Mouse (Mus musculus) hindbrain, postnatal 0 days (tissue): ENCODE measurements around the gene Tcerg1l. TPM values are rescaled to one million over a fixed set of nuclear protein-coding genes. Genes with fewer than 3 reads are reported as not detected.
A peak's percentile ranks its signal among the peaks of the same experiment; 100 is the strongest.

Source experiments
- ATAC-seq: fragments of 200-750 bp; cut with Nextera tagmentation; 2 replicates; pipeline ENCODE4 v1.8.0; 2017; ENCODE audit warnings: mild to moderate bottlenecking, moderate TSS enrichment, moderate library complexity
- DNase-seq: peaks from one replicate; pipeline ENCODE4 v3.0.0-alpha.2; 2015; ENCODE audit warnings: low spot score
- H3K27ac ChIP-seq: fragments of 300-500 bp; sonication (generic); 2 replicates; pipeline ENCODE4 v1.5.1; 2014; ENCODE audit warnings: mild to moderate bottlenecking
- H3K27me3 ChIP-seq: fragments of 300-500 bp; sonication (generic); 2 replicates; pipeline ENCODE4 v1.6.1; 2014; ENCODE audit warnings: low read length, mixed read lengths; ENCODE audit not compliant: insufficient read depth
- H3K36me3 ChIP-seq: fragments of 300-500 bp; sonication (generic); 2 replicates; pipeline ENCODE4 v1.6.1; 2014; ENCODE audit warnings: low read length, mixed read lengths; ENCODE audit not compliant: insufficient read depth
- H3K4me1 ChIP-seq: fragments of 300-500 bp; sonication (generic); 2 replicates; pipeline ENCODE4 v1.6.1; 2014; ENCODE audit warnings: antibody characterized with exemption, low read length, mixed read lengths; ENCODE audit not compliant: insufficient read depth
- H3K4me2 ChIP-seq: fragments of 300-500 bp; sonication (generic); 2 replicates; pipeline ENCODE4 v1.6.1; 2014; ENCODE audit warnings: low read depth, mild to moderate bottlenecking, low read length, moderate library complexity, mixed read lengths
- H3K4me3 ChIP-seq: fragments of 300-500 bp; sonication (generic); 2 replicates; pipeline ENCODE4 v1.5.1; 2014; ENCODE audit warnings: low read length
- H3K9ac ChIP-seq: fragments of 300-500 bp; sonication (generic); replicated peaks from 2 replicates; pipeline ENCODE4 v1.6.1; 2014; ENCODE audit warnings: mild to moderate bottlenecking, low read length, moderate library complexity, mixed read lengths
- H3K9me3 ChIP-seq: fragments of 300-500 bp; sonication (generic); 2 replicates; pipeline ENCODE4 v1.6.1; 2016; ENCODE audit warnings: low read length, mixed read lengths
- CTCF ChIP-seq: IDR thresholded peaks from 2 replicates; pipeline ENCODE4 v1.5.1; 2016; ENCODE audit warnings: antibody characterized with exemption, control low read depth, low read depth
- WGBS: fragments of 180-500 bp; shearing (Covaris S2); extraction: QIAGEN DNeasy Blood & Tissue Kit; methylation state at CpG from one replicate; pipeline ENCODE4 v1.1.7; 2014; 5-methylcytosine and 5-hydroxymethylcytosine counted together
- polyA plus RNA-seq: library from polyadenylated mRNA; unstranded; fragments of >200 nt; fragmentation: Nextera tagmentation; extraction: Ambion mirVana; gene quantifications from 2 replicates; pipeline ENCODE4 v1.2.1, GENCODE M21; 2015
- total RNA-seq: library from RNA; depleted of rRNA; stranded (reverse); fragments of >200 nt; gene quantifications from 2 replicates; pipeline ENCODE4 v1.2.3, GENCODE M21; 2014

Tcerg1l gene
- total and polyA plus RNA-seq, 2 experiments from 2014 or later, result 25.4 to 33.9 TPM

DNA sequence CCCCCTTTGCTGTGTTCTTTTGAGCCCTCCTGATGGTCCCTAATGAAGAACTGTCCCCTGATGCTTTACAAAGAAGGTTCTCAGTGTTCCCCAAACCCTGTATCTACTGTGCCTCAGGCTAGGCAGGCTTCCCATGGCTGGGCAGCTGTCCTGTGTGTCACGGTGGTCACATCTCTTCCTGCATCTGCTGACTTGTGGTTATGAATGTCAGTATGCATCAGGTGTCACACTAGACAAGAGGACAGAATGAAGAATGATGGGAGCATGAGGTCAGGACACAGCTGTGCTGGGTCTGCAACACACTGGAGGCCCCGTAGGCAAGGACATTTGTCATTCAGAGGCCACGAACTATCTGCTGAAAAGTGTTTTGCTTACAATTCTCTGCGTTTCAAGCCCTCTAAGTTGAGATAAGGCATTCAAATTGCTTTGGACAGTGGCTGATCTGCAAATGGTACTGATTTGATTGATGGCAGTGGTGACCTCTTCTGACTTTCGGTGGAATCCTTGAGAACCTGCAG, 159.8 kb downstream of the Tcerg1l start:
- H3K27ac ChIP-seq, result no peak overlapping the region
- no peak for TF ChIP-seq CTCF
- no peaks in the 10 kb centered on the region for H3K27me3 ChIP-seq
- no peaks in the 10 kb centered on the region for H3K4me1 ChIP-seq
- no peak for ATAC-seq
- H3K36me3 ChIP-seq, result no peaks in the 10 kb centered on the region
- H3K9me3 ChIP-seq, result no peaks in the 10 kb centered on the region
- no peak overlapping the region for H3K4me3 ChIP-seq
- DNase-seq, result no peak
- no peak overlapping the region for H3K4me2 ChIP-seq
- 63% methylated on average over 5 of the region's 5 CpGs for WGBS
- H3K9ac ChIP-seq, result no peak overlapping the region

- WGBS, result 82% methylated on average over 3 of the region's 3 CpGs
- H3K27me3 ChIP-seq, result no peaks in the 10 kb centered on the region
- no peak overlapping the region for H3K4me2 ChIP-seq
- no peak for TF ChIP-seq CTCF
- H3K9me3 ChIP-seq, result no peaks in the 10 kb centered on the region
- DNase-seq, result no peak
- no peaks in the 10 kb centered on the region; the same call in 1 of the 2 replicates for H3K4me1 ChIP-seq
- no peak overlapping the region for H3K9ac ChIP-seq
- ATAC-seq, result no peak
- H3K36me3 ChIP-seq, result no peaks in the 10 kb centered on the region
- no peak overlapping the region for H3K4me3 ChIP-seq
- H3K27ac ChIP-seq, result no peak overlapping the region
Observed at GRCm38 (mm10) chr7:138224252-138224651, 173.3 kb downstream of the Tcerg1l start.

DNA sequence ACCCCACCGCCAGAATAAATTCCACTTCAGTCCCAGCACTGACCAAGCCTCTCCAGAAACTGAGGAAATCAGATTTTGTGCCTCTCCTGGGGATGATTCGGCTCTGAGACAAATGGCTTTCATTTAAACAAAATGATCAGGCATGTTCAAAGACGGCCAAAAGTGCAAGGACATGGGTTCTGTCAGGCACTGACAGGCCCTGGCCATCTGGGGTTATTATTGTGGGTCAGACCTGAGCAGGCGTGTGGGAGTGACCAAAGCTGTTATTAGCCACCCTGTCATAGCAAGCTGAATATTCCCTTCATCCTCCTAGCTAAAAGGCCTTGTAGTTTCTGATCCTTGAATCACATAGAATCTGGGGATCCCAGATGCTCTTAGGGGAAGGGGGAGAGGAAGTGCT, 174.6 kb downstream of the Tcerg1l start:
- no peak overlapping the region for H3K4me3 ChIP-seq
- DNase-seq (no peak), ATAC-seq (no peak)
- no peak overlapping the region for H3K27ac ChIP-seq
- H3K9me3 ChIP-seq, result no peaks in the 10 kb centered on the region
- H3K36me3 ChIP-seq, result no peaks in the 10 kb centered on the region
- 78% methylated on average over 4 of the region's 4 CpGs for WGBS
- H3K9ac ChIP-seq, result no peak overlapping the region
- H3K4me2 ChIP-seq, result no peak overlapping the region
- no peaks in the 10 kb centered on the region for H3K4me1 ChIP-seq
- no peak for TF ChIP-seq CTCF
- no peaks in the 10 kb centered on the region for H3K27me3 ChIP-seq

GRCm38 (mm10) chr7:138217556-138218098, 179.9 kb downstream of the Tcerg1l start:
- Histone ChIP-seq H3K9ac (no peak overlapping the region), H3K4me3 (no peak overlapping the region), H3K27me3 (no peaks in the 10 kb centered on the region), H3K4me1 (0 out of 2 replicates have a peak, but pooled peaks cover 6% of the 10 kb centered on the region), H3K4me2 (no peak overlapping the region), H3K27ac (no peak overlapping the region), H3K9me3 (no peaks in the 10 kb centered on the region), H3K36me3 (no peaks in the 10 kb centered on the region)
- TF ChIP-seq CTCF, result no peak
- WGBS, result 78% methylated on average over 6 of the region's 6 CpGs
- DNase-seq (no peak), ATAC-seq (no peak)

DNA sequence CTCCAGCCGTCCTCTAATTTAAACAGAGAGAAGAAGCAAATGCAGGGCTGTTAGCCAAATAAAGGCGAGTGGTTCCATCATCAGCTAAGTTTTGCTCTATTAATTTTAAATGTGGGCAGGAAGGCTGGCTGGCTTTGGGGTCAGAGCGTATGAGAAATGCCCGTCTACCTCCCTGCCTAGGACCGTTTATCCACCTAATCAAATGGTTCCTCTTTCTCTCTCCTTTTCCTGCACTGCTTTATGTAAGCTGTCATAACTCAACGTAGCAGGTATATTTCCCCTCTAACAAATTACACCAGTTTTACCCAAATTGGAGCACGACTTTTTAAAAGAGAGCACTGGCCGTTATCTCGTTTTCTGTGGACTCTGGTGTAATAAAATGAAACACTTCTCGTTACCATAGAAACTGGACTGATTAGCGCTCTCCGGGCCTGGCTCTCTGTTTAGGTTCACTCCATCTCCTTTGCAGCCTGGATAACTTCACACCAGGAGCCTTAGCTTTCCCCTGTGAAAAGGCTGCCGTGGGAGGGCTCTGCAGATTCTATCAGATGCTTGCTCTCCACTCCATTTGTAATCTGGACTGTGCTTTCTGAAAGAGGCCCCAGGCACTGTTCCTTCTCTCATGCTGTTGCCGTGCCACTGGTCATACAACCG, 182.2 kb downstream of the Tcerg1l start:
- Histone ChIP-seq H3K27me3 (no peaks in the 10 kb centered on the region), H3K4me3 (no peak overlapping the region), H3K36me3 (no peaks in the 10 kb centered on the region), H3K9ac (no peak overlapping the region), H3K4me1 (0 out of 2 replicates have a peak, but pooled peaks cover 6% of the 10 kb centered on the region), H3K27ac (peak overlapping the region; percentile 26; the same call in 1 of the 2 replicates), H3K4me2 (no peak overlapping the region), H3K9me3 (no peaks in the 10 kb centered on the region)
- DNase-seq, result peak; percentile 50
- TF ChIP-seq CTCF, result no peak
- 42% methylated on average over 15 of the region's 15 CpGs for WGBS
- no peak for ATAC-seq

DNA sequence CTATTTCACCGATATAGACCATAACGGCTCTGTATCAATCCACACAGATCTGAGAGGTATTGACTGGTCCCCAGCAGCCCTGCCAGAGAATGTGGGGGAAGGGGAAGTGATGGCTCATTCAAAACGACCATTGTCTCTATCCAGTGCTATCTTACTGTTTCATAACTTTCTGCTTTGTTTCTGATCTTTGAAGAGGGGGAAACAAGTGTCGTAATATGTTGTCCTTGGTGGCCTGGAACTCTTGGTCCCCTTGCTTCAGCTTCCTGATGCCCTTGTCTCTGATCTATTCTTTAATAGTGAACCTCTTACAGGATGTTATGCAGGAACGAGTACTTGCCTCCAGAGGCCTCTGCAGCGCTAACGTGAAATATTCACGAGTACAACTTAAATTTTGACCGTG, 182.8 kb downstream of the Tcerg1l start:
- 68% methylated on average over 9 of the region's 9 CpGs for WGBS
- no peak for DNase-seq
- no peak for ATAC-seq

DNA sequence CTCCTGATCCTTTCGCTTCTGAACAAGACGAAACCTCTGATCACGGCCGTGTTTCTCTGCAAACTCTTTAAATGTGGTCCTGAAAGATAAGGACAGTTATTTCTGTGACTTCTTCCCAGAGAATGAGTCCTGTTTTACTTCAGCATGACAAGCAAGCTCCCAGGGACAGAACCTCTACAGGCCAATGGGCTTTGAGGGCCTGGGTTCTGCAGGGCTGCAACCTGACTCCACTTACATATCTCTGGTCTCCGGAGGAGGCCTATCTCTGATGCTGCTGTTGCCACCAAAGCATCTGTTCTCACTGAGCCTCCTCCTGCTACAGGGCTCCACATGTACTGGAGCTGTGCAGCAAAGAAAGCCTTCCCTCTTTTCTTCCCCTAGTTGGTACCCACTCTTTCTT, 187.8 kb downstream of the Tcerg1l start:
- H3K36me3 ChIP-seq, result no peaks in the 10 kb centered on the region
- H3K27ac ChIP-seq, result no peak overlapping the region
- no peak overlapping the region for H3K4me3 ChIP-seq
- no peak for DNase-seq
- WGBS, result 74% methylated on average over 5 of the region's 5 CpGs
- no peak for TF ChIP-seq CTCF
- H3K9me3 ChIP-seq, result no peaks in the 10 kb centered on the region
- no peaks in the 10 kb centered on the region for H3K4me1 ChIP-seq
- H3K9ac ChIP-seq, result no peak overlapping the region
- H3K4me2 ChIP-seq, result no peak overlapping the region
- no peaks in the 10 kb centered on the region for H3K27me3 ChIP-seq
- ATAC-seq, result no peak

More for the DNA sequence above, 182.8 kb downstream of the Tcerg1l start:
- Histone ChIP-seq H3K36me3 (no peaks in the 10 kb centered on the region), H3K4me3 (no peak overlapping the region), H3K27me3 (no peaks in the 10 kb centered on the region), H3K4me2 (no peak overlapping the region), H3K4me1 (0 out of 2 replicates have a peak, but pooled peaks cover 6% of the 10 kb centered on the region), H3K9ac (no peak overlapping the region), H3K9me3 (no peaks in the 10 kb centered on the region), H3K27ac (no peak overlapping the region)
- no peak for TF ChIP-seq CTCF
